Mouse (Mus musculus): ENCODE measurements around the gene 4930404H24Rik. TPM values are rescaled to one million over a fixed set of nuclear protein-coding genes. Genes with fewer than 3 reads are reported as not detected.
A peak's percentile ranks its signal among the peaks of the same experiment; 100 is the strongest.

4930404H24Rik gene
- total and polyA plus RNA-seq, 2 experiments from 2014 or later = not detected

- no peak for DNase-seq (ENCODE audit: low spot score)
- no peaks in the 10 kb centered on the region for H3K9me3 ChIP-seq (ENCODE audit: low read length)
- H3K4me2 ChIP-seq (ENCODE audit: low read depth, low read length, poor library complexity, severe bottlenecking) = no peak overlapping the region
- WGBS = 75% methylated on average over 2 of the region's 2 CpGs
- no peak for TF ChIP-seq CTCF (IDR thresholded peaks at IDR 0.05)
- H3K4me1 ChIP-seq (ENCODE audit: insufficient read depth, low read length) = peaks cover 20% of the 10 kb centered on the region; the same call in 1 of the 2 replicates
- H3K27ac ChIP-seq (ENCODE audit: low read depth, low read length) = no peak overlapping the region
- H3K36me3 ChIP-seq (ENCODE audit: insufficient read depth, low read length) = peaks cover 13% of the 10 kb centered on the region; the same call in 1 of the 2 replicates
- no peak overlapping the region for H3K4me3 ChIP-seq (ENCODE audit: low read depth, low read length)
- no peaks in the 10 kb centered on the region for H3K27me3 ChIP-seq (ENCODE audit: insufficient read depth, low read length)
- ATAC-seq (ENCODE audit: low FRiP score) = no peak
- no peak overlapping the region for H3K9ac ChIP-seq (replicated peaks; ENCODE audit: low read length, poor library complexity, severe bottlenecking)
Measured at GRCm38 (mm10) chr2:153481861-153482120, 10.8 kb upstream of the 4930404H24Rik start.

DNA sequence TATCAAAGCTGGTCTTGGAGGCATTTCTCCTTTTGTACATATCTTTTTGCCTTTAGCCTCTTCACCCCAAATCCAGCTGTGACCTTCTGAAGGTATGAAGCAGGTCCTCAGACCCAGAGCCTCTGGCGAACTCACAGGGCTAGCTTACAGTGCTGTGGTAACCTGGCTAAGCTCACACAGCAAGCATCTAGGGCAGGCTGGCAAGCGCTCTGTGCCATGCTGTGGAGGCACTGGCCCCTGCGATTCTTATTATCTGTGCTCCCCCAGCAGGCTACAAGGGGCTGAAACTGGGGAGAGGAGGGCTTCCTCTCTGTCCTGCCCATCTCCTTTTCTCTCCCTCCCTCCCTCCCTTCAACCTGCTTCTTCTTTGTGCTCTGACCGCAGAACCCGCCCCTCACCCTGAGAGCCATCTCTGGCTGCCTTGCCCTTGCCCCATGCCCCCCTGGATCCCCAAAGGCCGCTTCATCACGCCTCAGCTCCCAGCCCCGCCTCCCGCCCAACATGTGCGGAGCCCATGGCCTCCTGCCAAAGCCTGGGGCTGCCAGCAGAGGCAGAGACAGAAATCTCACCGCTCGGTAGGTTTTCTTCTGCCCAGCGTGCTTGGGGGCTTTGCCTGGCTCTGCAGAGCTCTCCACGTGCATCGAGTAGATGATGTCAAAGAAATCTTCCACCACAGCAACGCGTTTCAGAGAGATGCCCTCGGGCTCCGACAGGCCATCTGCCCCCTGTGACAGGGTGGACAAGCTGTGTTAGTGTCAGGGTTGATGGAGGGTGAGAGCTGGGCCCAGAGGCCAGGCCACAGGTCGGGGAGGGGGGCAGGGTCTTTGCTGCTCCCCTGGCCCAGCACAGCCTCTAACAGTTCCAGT, 9.2 kb upstream of the 4930404H24Rik start:
- DNase-seq (ENCODE audit: low spot score) (peak; percentile 89), ATAC-seq (ENCODE audit: low FRiP score) (peak; percentile 57)
- H3K27me3 ChIP-seq (ENCODE audit: insufficient read depth, low read length) = no peaks in the 10 kb centered on the region
- peak; percentile 32; the same call in 1 of the 2 replicates for TF ChIP-seq CTCF (IDR thresholded peaks at IDR 0.05)
- H3K9me3 ChIP-seq (ENCODE audit: low read length) = no peaks in the 10 kb centered on the region
- H3K36me3 ChIP-seq (ENCODE audit: insufficient read depth, low read length) = peaks cover 6% of the 10 kb centered on the region; the same call in 1 of the 2 replicates
- peak overlapping the region; percentile 29 for H3K4me2 ChIP-seq (ENCODE audit: low read depth, low read length, poor library complexity, severe bottlenecking)
- 4% methylated on average over 20 of the region's 20 CpGs for WGBS
- peak overlapping the region; percentile 44 for H3K9ac ChIP-seq (replicated peaks; ENCODE audit: low read length, poor library complexity, severe bottlenecking)
- H3K4me3 ChIP-seq (ENCODE audit: low read depth, low read length) = no peak overlapping the region
- H3K27ac ChIP-seq (ENCODE audit: low read depth, low read length) = peak overlapping the region; percentile 76
- peaks cover 20% of the 10 kb centered on the region; the same call in 1 of the 2 replicates for H3K4me1 ChIP-seq (ENCODE audit: insufficient read depth, low read length)

- Histone ChIP-seq H3K27ac (ENCODE audit: low read depth, low read length) (peak overlapping the region; percentile 76), H3K27me3 (ENCODE audit: insufficient read depth, low read length) (no peaks in the 10 kb centered on the region), H3K9ac (replicated peaks; ENCODE audit: low read length, poor library complexity, severe bottlenecking) (no peak overlapping the region), H3K4me3 (ENCODE audit: low read depth, low read length) (no peak overlapping the region), H3K36me3 (ENCODE audit: insufficient read depth, low read length) (peaks cover 6% of the 10 kb centered on the region; the same call in 1 of the 2 replicates), H3K9me3 (ENCODE audit: low read length) (no peaks in the 10 kb centered on the region), H3K4me2 (ENCODE audit: low read depth, low read length, poor library complexity, severe bottlenecking) (0 out of 2 replicates have a peak overlapping the region, but pooled peaks have one; percentile 29), H3K4me1 (ENCODE audit: insufficient read depth, low read length) (peaks cover 20% of the 10 kb centered on the region; the same call in 1 of the 2 replicates)
- DNase-seq (ENCODE audit: low spot score) (peak; percentile 63), ATAC-seq (ENCODE audit: low FRiP score) (peak; percentile 39; the same call in 1 of the 2 replicates)
- TF ChIP-seq CTCF (IDR thresholded peaks at IDR 0.05) = no peak
- 20% methylated on average over 4 of the region's 4 CpGs for WGBS
Measured at GRCm38 (mm10) chr2:153484071-153484470, 8.5 kb upstream of the 4930404H24Rik start.

GRCm38 (mm10) chr2:153490116-153490515, 2.5 kb upstream of the 4930404H24Rik start:
- ATAC-seq (ENCODE audit: low FRiP score) (no peak), DNase-seq (ENCODE audit: low spot score) (no peak)
- Histone ChIP-seq H3K4me1 (ENCODE audit: insufficient read depth, low read length) (peaks cover 24% of the 10 kb centered on the region), H3K4me2 (ENCODE audit: low read depth, low read length, poor library complexity, severe bottlenecking) (no peak overlapping the region), H3K36me3 (ENCODE audit: insufficient read depth, low read length) (no peaks in the 10 kb centered on the region), H3K9me3 (ENCODE audit: low read length) (no peaks in the 10 kb centered on the region), H3K4me3 (ENCODE audit: low read depth, low read length) (no peak overlapping the region), H3K9ac (replicated peaks; ENCODE audit: low read length, poor library complexity, severe bottlenecking) (no peak overlapping the region), H3K27ac (ENCODE audit: low read depth, low read length) (no peak overlapping the region), H3K27me3 (ENCODE audit: insufficient read depth, low read length) (no peaks in the 10 kb centered on the region)
- 90% methylated on average over 1 of the region's 1 CpGs for WGBS
- TF ChIP-seq CTCF (IDR thresholded peaks at IDR 0.05) = no peak

DNA sequence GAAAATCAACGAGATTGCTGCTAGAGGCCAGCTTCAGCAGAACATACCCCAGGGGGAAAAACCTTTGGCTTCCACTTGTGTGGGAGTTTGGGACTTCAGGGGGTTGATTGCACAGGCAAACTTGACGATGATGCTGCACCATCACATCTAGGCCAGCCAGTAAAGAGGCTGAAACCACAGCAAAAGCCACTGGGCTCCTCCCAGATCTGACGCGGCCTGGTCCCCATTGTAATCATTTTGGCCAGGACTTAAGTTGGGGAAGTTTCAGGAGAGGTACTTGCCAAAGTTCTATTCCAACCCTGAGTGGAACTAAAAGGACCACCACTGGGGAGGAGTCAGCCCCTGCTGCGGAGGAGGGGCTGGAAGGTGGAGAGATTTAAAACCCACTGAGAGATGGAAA, 1.6 kb upstream of the 4930404H24Rik start:
- DNase-seq (ENCODE audit: low spot score) = peak; percentile 47
- no peak for TF ChIP-seq CTCF (IDR thresholded peaks at IDR 0.05)
- peak overlapping the region; percentile 98; the same call in 1 of the 2 replicates for H3K4me2 ChIP-seq (ENCODE audit: low read depth, low read length, poor library complexity, severe bottlenecking)
- no peaks in the 10 kb centered on the region for H3K9me3 ChIP-seq (ENCODE audit: low read length)
- H3K9ac ChIP-seq (replicated peaks; ENCODE audit: low read length, poor library complexity, severe bottlenecking) = no peak overlapping the region
- H3K27me3 ChIP-seq (ENCODE audit: insufficient read depth, low read length) = no peaks in the 10 kb centered on the region
- WGBS = 22% methylated on average over 5 of the region's 5 CpGs
- ATAC-seq (ENCODE audit: low FRiP score) = no peak
- H3K27ac ChIP-seq (ENCODE audit: low read depth, low read length) = peak overlapping the region; percentile 97
- H3K4me3 ChIP-seq (ENCODE audit: low read depth, low read length) = no peak overlapping the region
- H3K36me3 ChIP-seq (ENCODE audit: insufficient read depth, low read length) = no peaks in the 10 kb centered on the region
- peaks cover 24% of the 10 kb centered on the region for H3K4me1 ChIP-seq (ENCODE audit: insufficient read depth, low read length)

GRCm38 (mm10) chr2:153491512-153492178, 945 bp upstream of the 4930404H24Rik start:
- WGBS = 5% methylated on average over 18 of the region's 18 CpGs
- ATAC-seq (ENCODE audit: low FRiP score) = no peak
- DNase-seq (ENCODE audit: low spot score) = peak; percentile 51
- no peak for TF ChIP-seq CTCF (IDR thresholded peaks at IDR 0.05)
- Histone ChIP-seq H3K36me3 (ENCODE audit: insufficient read depth, low read length) (no peaks in the 10 kb centered on the region), H3K9ac (replicated peaks; ENCODE audit: low read length, poor library complexity, severe bottlenecking) (peak overlapping the region; percentile 86), H3K27me3 (ENCODE audit: insufficient read depth, low read length) (no peaks in the 10 kb centered on the region), H3K4me1 (ENCODE audit: insufficient read depth, low read length) (peaks cover 29% of the 10 kb centered on the region), H3K4me2 (ENCODE audit: low read depth, low read length, poor library complexity, severe bottlenecking) (peak overlapping the region; percentile 98), H3K4me3 (ENCODE audit: low read depth, low read length) (peak overlapping the region; percentile 56), H3K9me3 (ENCODE audit: low read length) (no peaks in the 10 kb centered on the region), H3K27ac (ENCODE audit: low read depth, low read length) (peak overlapping the region; percentile 97)
